Mouse (Mus musculus) kidney, adult 18-20 months (tissue): ENCODE measurements around the gene Unc80.
"Not testable (repeated sequence)": the region's sequence is repeated elsewhere in the genome, so short reads cannot be mapped to it uniquely, and the experiment has no call there.

Experiments used
- DNase-seq: peaks from one replicate; pipeline ENCODE4 v3.0.0; 2021

The Unc80 gene

GRCm38 (mm10) chr1:66638177-66638576 is 170.0 kb downstream of the Unc80 start:
- DNase-seq: no peak

- DNase-seq: no peak
Observed at GRCm38 (mm10) chr1:66646894-66647293, 178.7 kb downstream of the Unc80 start.

- no peak for DNase-seq
Observed at GRCm38 (mm10) chr1:66649568-66649967, 181.4 kb downstream of the Unc80 start.

GRCm38 (mm10) chr1:66650006-66650405 is 181.8 kb downstream of the Unc80 start:
- no peak for DNase-seq

GRCm38 (mm10) chr1:66655119-66655746 is 187.1 kb downstream of the Unc80 start:
- no peak for DNase-seq

GRCm38 (mm10) chr1:66655747-66656119 is 187.6 kb downstream of the Unc80 start:
- DNase-seq: no peak

- no peak for DNase-seq
Observed at GRCm38 (mm10) chr1:66671475-66671874, 203.3 kb downstream of the Unc80 start.

GRCm38 (mm10) chr1:66672812-66673211 is 204.6 kb downstream of the Unc80 start:
- DNase-seq: no peak

GRCm38 (mm10) chr1:66677928-66678327 is 209.8 kb downstream of the Unc80 start:
- no peak for DNase-seq

GRCm38 (mm10) chr1:66678662-66679061 is 210.5 kb downstream of the Unc80 start:
- DNase-seq: no peak

- no peak for DNase-seq
Observed at GRCm38 (mm10) chr1:66682974-66683373, 214.8 kb downstream of the Unc80 start.

GRCm38 (mm10) chr1:66691772-66692171 is 223.6 kb downstream of the Unc80 start:
- no peak for DNase-seq

GRCm38 (mm10) chr1:66692308-66692707 is 224.1 kb downstream of the Unc80 start:
- DNase-seq: no peak

- no peak for DNase-seq
Observed at GRCm38 (mm10) chr1:66692780-66693392, 224.7 kb downstream of the Unc80 start.

GRCm38 (mm10) chr1:66694266-66694665 is 226.1 kb downstream of the Unc80 start:
- DNase-seq: no peak

- no peak for DNase-seq
Observed at GRCm38 (mm10) chr1:66695296-66695695, 227.1 kb downstream of the Unc80 start.

- not testable (repeated sequence) for DNase-seq
Observed at GRCm38 (mm10) chr1:66699630-66700029, 231.5 kb downstream of the Unc80 start.

- DNase-seq: no peak
Observed at GRCm38 (mm10) chr1:66700149-66700692, 232.1 kb downstream of the Unc80 start.

GRCm38 (mm10) chr1:66700693-66701575 is 232.8 kb downstream of the Unc80 start, which contains the start of gene Rpe:
Gene Rpe (plus strand): TSS chr1:66700831.
- peak; percentile 93 for DNase-seq

GRCm38 (mm10) chr1:66701576-66701940 is 233.4 kb downstream of the Unc80 start:
- DNase-seq: no peak

- DNase-seq: no peak
Observed at GRCm38 (mm10) chr1:66702623-66703345, 234.6 kb downstream of the Unc80 start.

GRCm38 (mm10) chr1:66704523-66704922 is 236.4 kb downstream of the Unc80 start:
- DNase-seq: no peak

- no peak for DNase-seq
Observed at GRCm38 (mm10) chr1:66712859-66713258, 244.7 kb downstream of the Unc80 start.
